Mouse (Mus musculus): Measurements from ENCODE around the gene 6030408B16Rik. TPM values are rescaled to one million over a fixed set of nuclear protein-coding genes. Genes with fewer than 3 reads are reported as not detected.

6030408B16Rik gene
- 1.2 TPM for total RNA-seq (2023)

GRCm38 (mm10) chr15:101293025-101293621, at the start of gene 6030408B16Rik:
TSS of gene 6030408B16Rik (plus strand) at chr15:101293212.

GRCm38 (mm10) chr15:101253886-101254795, 38.9 kb upstream of the 6030408B16Rik start, which contains the start of gene Nr4a1:
TSS of gene Nr4a1 (plus strand) at chr15:101254269.

GRCm38 (mm10) chr15:101283911-101284750, 8.9 kb upstream of the 6030408B16Rik start, which contains the start of gene Atg101:
TSS of gene Atg101 (plus strand) at chr15:101284272.

Other genes starting within 250 kb of the 6030408B16Rik start
- gene Gm47841, start 245.8 kb upstream of the 6030408B16Rik start, total RNA-seq (2023) = not detected
- gene Fignl2, start 214.6 kb upstream of the 6030408B16Rik start, total RNA-seq (2023) = not detected
- not detected for gene Ankrd33, start 177.5 kb upstream of the 6030408B16Rik start, total RNA-seq (2023)
- 20.9 TPM for gene Acvrl1, start 164.7 kb upstream of the 6030408B16Rik start, total RNA-seq (2023)
- 31.3 TPM for gene Acvr1b, start 119.1 kb upstream of the 6030408B16Rik start, total RNA-seq (2023)
- gene Grasp, start 69.0 kb upstream of the 6030408B16Rik start, total RNA-seq (2023) = 14.9 TPM
- 353 TPM for gene Nr4a1, start 38.9 kb upstream of the 6030408B16Rik start, total RNA-seq (2023)
- 72.6 TPM for gene Atg101, start 8.9 kb upstream of the 6030408B16Rik start, total RNA-seq (2023)
- 1.6 TPM for gene Krt80, start 77.0 kb downstream of the 6030408B16Rik start, total RNA-seq (2023)
- gene Krt7, start 117.8 kb downstream of the 6030408B16Rik start, total RNA-seq (2023) = not detected
- not detected for gene Krt87, start 145.6 kb downstream of the 6030408B16Rik start, total RNA-seq (2023)
- not detected for gene Krt88, start 154.5 kb downstream of the 6030408B16Rik start, total RNA-seq (2023)
- gene Krt81, start 170.5 kb downstream of the 6030408B16Rik start, total RNA-seq (2023) = not detected
- not detected for gene Krt86, start 180.3 kb downstream of the 6030408B16Rik start, total RNA-seq (2023)
- gene Krt83, start 198.3 kb downstream of the 6030408B16Rik start, total RNA-seq (2023) = not detected
- not detected for gene Gm49425, start 224.0 kb downstream of the 6030408B16Rik start, total RNA-seq (2023)
- gene Krt84, start 239.6 kb downstream of the 6030408B16Rik start, total RNA-seq (2023) = not detected